Mouse (Mus musculus): ENCODE measurements around the gene Chn2. TPM values are rescaled to one million over a fixed set of nuclear protein-coding genes. Genes with fewer than 3 reads are reported as not detected.

Chn2 gene
- polyA plus RNA-seq, 1 experiment, result 12.5 TPM

DNA sequence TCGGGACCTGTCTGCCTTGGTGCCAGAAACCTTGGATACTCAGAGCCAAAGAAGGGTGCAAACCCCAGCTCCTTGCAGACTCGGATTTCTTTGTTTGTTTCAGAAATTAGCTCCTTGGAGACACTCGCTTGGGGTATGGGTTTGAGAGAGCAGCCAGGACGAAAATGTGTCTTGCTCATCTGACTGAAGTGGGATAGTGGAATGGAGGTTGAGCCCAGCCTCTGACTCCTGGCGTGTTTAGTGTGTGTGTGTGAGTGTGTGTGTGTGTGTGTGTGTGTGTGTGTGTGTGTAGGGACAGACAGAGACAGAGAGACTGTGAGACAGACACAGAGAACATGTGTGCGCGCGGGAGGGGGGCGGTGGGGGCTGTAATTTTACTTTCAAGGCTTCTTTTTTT is 1.1 kb downstream of the Chn2 start:
- no peak for DNase-seq (ENCODE audit: low read depth, low spot score)
- WGBS, result 30% methylated on average over 9 of the region's 9 CpGs

GRCm38 (mm10) chr6:54041386-54042043 is 2.2 kb downstream of the Chn2 start:
- 59% methylated on average over 13 of the region's 13 CpGs for WGBS
- DNase-seq (ENCODE audit: low read depth, low spot score), result no peak

- DNase-seq (ENCODE audit: low read depth, low spot score), result no peak
- 77% methylated on average over 1 of the region's 1 CpGs for WGBS
These were observed 2.8 kb downstream of the Chn2 start for GRCm38 (mm10) chr6:54042142-54042541.

GRCm38 (mm10) chr6:54043536-54043935 is 4.2 kb downstream of the Chn2 start:
- DNase-seq (ENCODE audit: low read depth, low spot score), result no peak
- WGBS, result 92% methylated on average over 5 of the region's 5 CpGs

GRCm38 (mm10) chr6:54045748-54046721 is 6.7 kb downstream of the Chn2 start:
- no peak for DNase-seq (ENCODE audit: low read depth, low spot score)
- 78% methylated on average over 8 of the region's 8 CpGs for WGBS

GRCm38 (mm10) chr6:54046884-54047747 is 7.8 kb downstream of the Chn2 start:
- DNase-seq (ENCODE audit: low read depth, low spot score), result no peak
- 86% methylated on average over 11 of the region's 11 CpGs for WGBS

GRCm38 (mm10) chr6:54048768-54049167 is 9.4 kb downstream of the Chn2 start:
- 38% methylated on average over 6 of the region's 6 CpGs for WGBS
- DNase-seq (ENCODE audit: low read depth, low spot score), result no peak

DNA sequence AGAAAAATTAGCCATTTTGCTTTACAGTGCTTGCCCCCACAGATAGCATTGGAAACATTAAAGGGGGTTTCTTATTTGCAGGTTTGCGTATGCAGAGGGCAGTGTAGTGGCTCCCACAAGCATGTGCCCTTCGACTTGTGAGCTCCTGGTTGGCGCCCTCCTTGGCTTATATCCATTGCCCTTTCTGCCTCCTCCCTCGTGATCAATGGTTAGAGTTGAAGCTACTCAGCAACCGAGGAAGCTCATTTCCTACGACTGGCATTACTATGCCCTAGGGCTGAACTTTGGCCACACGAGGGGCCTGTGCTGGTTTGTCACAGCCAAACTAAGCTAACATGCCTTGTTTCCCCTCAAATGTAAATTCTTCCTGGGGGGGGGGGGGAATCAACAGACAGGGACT is 11.8 kb downstream of the Chn2 start:
- no peak for DNase-seq (ENCODE audit: low read depth, low spot score)
- whole genome bisulfite sequencing, result 65% methylated on average over 7 of the region's 7 CpGs

DNA sequence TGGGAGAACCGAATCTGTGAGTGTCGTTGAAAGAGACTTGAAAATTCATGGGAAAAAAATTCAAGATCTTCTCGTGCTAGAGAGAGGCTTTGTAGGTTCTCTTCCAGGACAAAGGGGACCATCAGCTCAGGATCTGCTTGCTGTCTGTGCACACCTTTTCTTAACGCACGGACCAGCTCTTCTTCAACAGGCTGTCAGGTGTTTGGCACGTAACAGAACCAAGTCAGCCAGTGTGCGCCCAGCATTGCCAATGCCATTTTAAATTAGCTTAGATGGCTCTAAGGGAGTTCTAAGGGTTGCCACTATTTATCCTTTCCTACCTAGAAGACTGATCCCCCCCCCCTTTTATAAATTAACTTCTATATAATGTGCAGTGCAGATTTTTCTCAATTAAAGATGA is 12.8 kb downstream of the Chn2 start:
- WGBS, result 96% methylated on average over 7 of the region's 7 CpGs
- DNase-seq (ENCODE audit: low read depth, low spot score), result no peak

GRCm38 (mm10) chr6:54052666-54053065 is 13.3 kb downstream of the Chn2 start:
- DNase-seq (ENCODE audit: low read depth, low spot score), result no peak
- 54% methylated on average over 1 of the region's 1 CpGs for WGBS

DNA sequence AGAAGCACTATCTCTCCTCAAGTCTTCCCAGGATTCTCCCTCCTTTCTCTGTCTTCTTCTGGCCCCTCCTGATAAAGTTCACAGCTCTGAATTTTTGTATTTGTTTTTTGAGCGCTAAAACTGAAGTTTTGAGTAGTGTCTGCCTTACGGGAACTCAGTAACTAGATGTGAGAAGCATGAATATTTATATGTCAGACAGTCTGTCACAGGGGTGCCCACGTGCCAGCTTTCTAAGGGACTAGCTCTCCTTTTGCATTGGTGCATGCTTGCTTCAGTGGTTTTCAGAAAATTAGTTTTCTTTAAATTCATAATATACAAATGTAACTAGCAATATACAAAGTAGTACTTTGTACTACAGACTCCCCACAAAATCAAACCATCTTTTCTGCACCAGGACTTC is 14.0 kb downstream of the Chn2 start:
- no peak for DNase-seq (ENCODE audit: low read depth, low spot score)
- WGBS, result 90% methylated on average over 3 of the region's 3 CpGs

GRCm38 (mm10) chr6:54055387-54055786 is 16.0 kb downstream of the Chn2 start:
- no peak for DNase-seq (ENCODE audit: low read depth, low spot score)
- WGBS, result 72% methylated on average over 5 of the region's 5 CpGs

GRCm38 (mm10) chr6:54056548-54057532 is 17.5 kb downstream of the Chn2 start:
- 75% methylated on average over 18 of the region's 18 CpGs for WGBS
- no peak for DNase-seq (ENCODE audit: low read depth, low spot score)

DNA sequence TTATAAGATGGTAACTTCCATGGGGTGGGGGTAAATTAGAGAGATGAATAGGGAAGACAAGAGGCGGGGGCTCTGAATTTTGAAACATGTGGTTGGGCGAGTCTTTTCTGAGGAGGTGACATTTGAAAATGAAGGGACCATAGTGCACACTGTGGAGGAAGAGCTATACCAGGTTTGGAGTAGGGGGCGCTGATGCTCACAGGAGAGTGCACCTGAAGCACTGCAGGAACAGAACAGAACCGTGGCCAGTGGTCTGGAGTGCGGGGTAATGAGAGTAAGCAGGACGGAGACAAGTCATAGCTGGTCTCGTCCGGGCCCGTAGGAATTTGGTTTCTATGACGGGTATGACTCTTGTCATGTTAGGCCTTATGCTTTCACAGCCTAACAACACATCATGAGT is 18.3 kb downstream of the Chn2 start:
- WGBS, result 89% methylated on average over 10 of the region's 10 CpGs
- no peak for DNase-seq (ENCODE audit: low read depth, low spot score)

- no peak for DNase-seq (ENCODE audit: low read depth, low spot score)
- WGBS, result 65% methylated on average over 8 of the region's 8 CpGs
These were observed 19.5 kb downstream of the Chn2 start for GRCm38 (mm10) chr6:54058837-54059236.

DNA sequence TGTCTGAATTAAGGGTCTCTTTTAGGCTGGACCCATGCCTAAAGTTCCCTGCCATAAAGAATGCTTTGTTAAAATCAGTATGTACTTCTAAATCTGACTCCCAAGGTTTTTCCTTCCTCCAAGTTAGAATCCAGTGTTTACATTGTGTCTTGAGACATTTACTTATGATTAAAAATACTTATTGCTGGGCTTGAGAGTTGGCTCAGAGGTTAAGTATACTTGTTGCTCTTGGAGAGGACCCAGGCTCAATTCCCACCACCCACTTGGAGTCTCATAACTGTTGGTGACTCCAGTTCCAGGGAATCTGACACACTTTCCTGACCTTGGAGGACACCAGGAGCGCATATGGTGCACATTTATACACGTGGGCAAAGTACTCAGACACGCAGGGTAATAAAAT is 20.9 kb downstream of the Chn2 start:
- no peak for DNase-seq (ENCODE audit: low read depth, low spot score)
- 70% methylated on average over 3 of the region's 3 CpGs for WGBS

DNA sequence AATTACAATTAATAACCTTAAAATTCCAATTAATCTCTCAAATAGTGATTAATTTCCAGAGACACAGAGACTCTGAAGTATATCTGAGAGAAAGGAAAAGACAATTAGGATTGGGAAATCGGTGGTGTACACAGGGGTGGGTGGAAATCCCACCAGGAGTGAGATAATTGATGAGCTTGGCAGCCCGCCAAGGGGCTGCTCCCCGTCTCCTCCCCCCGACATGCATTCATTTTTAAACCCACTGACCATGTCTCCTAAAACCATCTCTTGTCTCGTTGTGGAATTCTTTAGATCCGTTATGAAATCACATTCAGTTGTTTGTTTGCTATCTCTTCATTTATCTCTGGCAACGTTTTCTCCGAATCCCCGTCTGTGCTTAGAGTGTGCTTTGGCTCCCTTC is 22.0 kb downstream of the Chn2 start:
- DNase-seq (ENCODE audit: low read depth, low spot score), result no peak
- WGBS, result 49% methylated on average over 9 of the region's 9 CpGs

DNA sequence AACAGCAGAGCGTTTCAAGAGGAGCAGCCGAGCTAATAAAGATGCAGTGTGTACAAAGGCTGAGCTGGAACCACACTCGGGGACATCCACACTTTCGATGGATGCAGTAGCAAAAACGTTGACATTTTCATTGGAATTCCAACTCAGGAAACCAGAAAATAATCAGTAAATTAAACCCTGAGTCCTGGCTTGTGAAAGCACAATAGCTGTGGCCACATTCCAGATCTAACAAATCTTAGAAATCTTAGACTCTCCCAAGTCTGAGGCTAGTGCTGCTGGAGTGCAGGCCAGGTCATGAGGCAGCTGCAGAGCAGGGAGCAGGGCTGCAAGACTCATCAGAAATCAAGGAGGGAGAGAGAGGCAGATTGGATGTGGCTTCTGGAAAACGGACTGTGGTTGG is 24.5 kb downstream of the Chn2 start:
- no peak for DNase-seq (ENCODE audit: low read depth, low spot score)
- WGBS, result 68% methylated on average over 6 of the region's 6 CpGs

DNA sequence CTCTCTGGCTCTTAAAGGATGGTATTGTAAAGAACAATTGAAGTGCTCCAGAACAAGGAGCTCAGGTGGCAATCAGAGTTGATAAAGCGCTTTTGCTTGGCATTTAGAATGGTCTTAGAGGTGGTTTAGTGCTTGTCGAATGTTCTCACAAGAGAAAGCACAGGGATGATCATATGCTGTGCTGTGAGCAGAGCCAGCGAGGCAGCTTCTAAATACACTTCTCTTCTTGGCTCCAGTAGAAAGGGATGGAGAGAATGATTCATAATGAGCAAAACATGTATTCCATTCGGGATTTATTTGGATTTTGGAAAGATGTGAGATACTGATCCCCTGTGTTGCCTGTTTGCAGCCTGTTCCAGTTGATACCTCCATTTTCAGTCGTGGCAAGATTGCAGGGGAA is 28.0 kb downstream of the Chn2 start:
- whole genome bisulfite sequencing, result 74% methylated on average over 5 of the region's 5 CpGs
- DNase-seq (ENCODE audit: low read depth, low spot score), result no peak
